Mouse (Mus musculus) midbrain, embryonic 15.5 days (tissue): ENCODE results near the gene Ywhab. TPM values are rescaled to one million over a fixed set of nuclear protein-coding genes. Genes with fewer than 3 reads are reported as not detected.

Experiments
- ATAC-seq: fragments of 200-750 bp; cut with Nextera tagmentation; replicated peaks from 2 replicates; pipeline ENCODE4 v1.8.0; 2017; ENCODE audit warnings: moderate TSS enrichment
- H3K27ac ChIP-seq: fragments of 300-500 bp; sonication (generic); 2 replicates; pipeline ENCODE4 v1.5.1; 2015; ENCODE audit warnings: mild to moderate bottlenecking, inconsistent platforms
- H3K27me3 ChIP-seq: fragments of 300-500 bp; sonication (generic); replicated peaks from 2 replicates; pipeline ENCODE4 v1.6.1; 2015; ENCODE audit warnings: inconsistent platforms
- H3K36me3 ChIP-seq: fragments of 300-500 bp; sonication (generic); replicated peaks from 2 replicates; pipeline ENCODE4 v1.6.1; 2015; ENCODE audit warnings: inconsistent platforms
- H3K4me1 ChIP-seq: fragments of 300-500 bp; sonication (generic); 2 replicates; pipeline ENCODE4 v1.6.1; 2015; ENCODE audit warnings: inconsistent platforms
- H3K4me2 ChIP-seq: fragments of 300-500 bp; sonication (generic); 2 replicates; pipeline ENCODE4 v1.6.1; 2015; ENCODE audit warnings: inconsistent platforms, mild to moderate bottlenecking, moderate library complexity
- H3K4me3 ChIP-seq: fragments of 300-500 bp; sonication (generic); 2 replicates; pipeline ENCODE4 v1.5.1; 2015; ENCODE audit warnings: mild to moderate bottlenecking, inconsistent platforms
- H3K9ac ChIP-seq: fragments of 300-500 bp; sonication (generic); 2 replicates; pipeline ENCODE4 v1.6.1; 2015; ENCODE audit warnings: mild to moderate bottlenecking, inconsistent platforms
- H3K9me3 ChIP-seq: fragments of 300-500 bp; sonication (generic); 2 replicates; pipeline ENCODE4 v1.6.1; 2016; ENCODE audit warnings: inconsistent platforms
- WGBS: fragments of 180-500 bp; shearing (Covaris S2); methylation state at CpG from one replicate; pipeline ENCODE4 v1.1.7; 2015; ENCODE audit warnings: mixed read lengths; 5-methylcytosine and 5-hydroxymethylcytosine counted together
- polyA plus RNA-seq: library from polyadenylated mRNA; unstranded; fragments of >200 nt; fragmentation: Nextera tagmentation; extraction: Ambion mirVana; gene quantifications from 2 replicates; pipeline ENCODE4 v1.2.1, GENCODE M21; 2015

The Ywhab gene
- polyA plus RNA-seq, 1 experiment from 2014 or later, result 500 TPM

DNA sequence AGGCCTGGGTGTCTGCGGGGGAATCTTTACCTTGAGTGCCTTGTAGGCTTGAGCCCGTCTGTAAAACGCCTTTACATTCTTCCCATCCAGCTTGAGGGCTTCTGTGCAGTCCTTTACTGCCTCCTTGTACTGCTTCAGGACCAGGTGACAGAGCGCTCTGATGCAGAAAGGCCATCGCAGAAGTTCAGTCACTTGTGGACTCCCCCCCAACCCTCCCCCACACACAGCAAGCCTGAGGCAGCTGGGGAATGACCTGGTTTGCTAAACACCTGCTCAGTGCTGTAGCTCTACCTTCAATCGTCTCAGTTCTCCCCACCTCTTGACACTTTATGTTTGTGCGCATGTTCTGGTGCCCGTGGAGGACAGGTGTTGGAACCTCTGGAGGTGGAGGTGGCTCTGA is 59.9 kb downstream of the Ywhab start:
- H3K9me3 ChIP-seq, result no peaks in the 10 kb centered on the region
- no peak overlapping the region for H3K27ac ChIP-seq
- ATAC-seq, result no peak
- H3K27me3 ChIP-seq, result no peaks in the 10 kb centered on the region
- H3K36me3 ChIP-seq, result peaks cover 37% of the 10 kb centered on the region
- no peak overlapping the region for H3K4me2 ChIP-seq
- no peaks in the 10 kb centered on the region for H3K4me1 ChIP-seq
- H3K4me3 ChIP-seq, result no peak overlapping the region
- H3K9ac ChIP-seq, result no peak overlapping the region
- 92% methylated on average over 8 of the region's 8 CpGs for WGBS

GRCm38 (mm10) chr2:164059634-164060235 is 65.0 kb downstream of the Ywhab start:
- WGBS, result 91% methylated on average over 8 of the region's 8 CpGs
- Histone ChIP-seq H3K9me3 (no peaks in the 10 kb centered on the region), H3K36me3 (peaks cover 59% of the 10 kb centered on the region), H3K27me3 (no peaks in the 10 kb centered on the region), H3K27ac (no peak overlapping the region), H3K4me1 (no peaks in the 10 kb centered on the region), H3K4me2 (no peak overlapping the region), H3K4me3 (no peak overlapping the region), H3K9ac (no peak overlapping the region)
- ATAC-seq, result no peak

Other genes with a start within 250 kb of the Ywhab start
- gene Ada, start 244.7 kb upstream of the Ywhab start, polyA plus RNA-seq, result 3.9 TPM in 2 replicates
- gene Ccn5, start 174.1 kb upstream of the Ywhab start, polyA plus RNA-seq, result 0.28 and 0.68 TPM in 2 replicates
- 0.22 TPM in 1 of 2 replicates, not detected in the other for gene Kcnk15, start 141.3 kb upstream of the Ywhab start, polyA plus RNA-seq
- 21.1 TPM in 2 replicates for gene Rims4, start 76.3 kb upstream of the Ywhab start, polyA plus RNA-seq
- 2.2 and 2.4 TPM in 2 replicates for gene Pabpc1l, start 30.5 kb downstream of the Ywhab start, polyA plus RNA-seq
- gene Stk4, start 75.4 kb downstream of the Ywhab start, polyA plus RNA-seq, result 19.6 and 21.1 TPM in 2 replicates
- gene Tomm34, start 76.2 kb downstream of the Ywhab start, polyA plus RNA-seq, result 52.9 and 53.4 TPM in 2 replicates
- gene Kcns1, start 176.2 kb downstream of the Ywhab start, polyA plus RNA-seq, result 1.3 and 1.7 TPM in 2 replicates
- not detected in 2 replicates for gene Wfdc5, start 187.8 kb downstream of the Ywhab start, polyA plus RNA-seq
- gene Wfdc12, start 195.6 kb downstream of the Ywhab start, polyA plus RNA-seq, result not detected in 2 replicates
- not detected in 2 replicates for gene Wfdc15a, start 205.2 kb downstream of the Ywhab start, polyA plus RNA-seq
- not detected in 2 replicates for gene Wfdc15b, start 226.7 kb downstream of the Ywhab start, polyA plus RNA-seq
- not detected in 2 replicates for gene Svs2, start 243.5 kb downstream of the Ywhab start, polyA plus RNA-seq